Mouse (Mus musculus): ENCODE results near the gene BC025920. TPM values are rescaled to one million over a fixed set of nuclear protein-coding genes. Genes with fewer than 3 reads are reported as not detected.

Gene BC025920
- 2.9 and 6.0 TPM in 2 replicates for total RNA-seq (2015; ENCODE audit: low replicate concordance)
- 2.0 and 8.8 TPM in 2 replicates for total RNA-seq (2017; ENCODE audit: low replicate concordance)

DNA sequence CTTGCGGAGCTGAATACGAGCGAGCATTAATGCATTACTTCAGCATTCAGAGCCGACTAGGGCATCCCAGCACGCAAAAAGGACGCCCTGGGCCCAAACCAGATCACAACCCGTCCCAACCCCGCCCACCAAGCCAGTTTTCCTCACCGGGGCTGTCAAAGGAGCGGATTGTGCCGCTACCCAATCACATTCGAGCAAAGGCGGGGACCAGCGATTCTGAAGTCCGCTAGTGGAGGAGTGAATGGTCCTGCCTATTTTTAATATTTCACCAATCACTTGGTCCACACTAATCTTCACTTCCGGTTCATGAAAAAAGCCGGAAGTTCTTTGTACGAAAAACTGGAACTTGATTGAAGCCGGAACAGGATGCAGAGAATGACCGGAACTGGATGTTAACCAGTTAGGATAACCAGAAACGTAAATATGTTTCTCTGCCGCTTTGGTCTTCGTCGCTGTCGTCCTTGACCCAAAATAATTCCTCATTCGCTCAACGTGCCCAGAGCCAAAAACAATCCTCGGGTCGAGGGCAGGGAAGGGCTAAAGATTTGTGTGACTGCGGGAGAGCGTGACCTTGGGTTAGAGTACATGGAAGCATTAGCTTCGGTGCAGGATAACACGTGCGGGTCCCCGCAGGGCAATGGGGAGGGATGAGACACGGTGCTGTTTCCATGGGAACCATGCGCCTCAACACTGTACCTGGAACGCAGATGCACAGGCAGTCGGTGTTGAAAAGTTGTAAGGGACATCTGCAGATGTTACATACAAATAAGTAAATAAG lies at the start of gene BC025920:
TSS of gene BC025920 (plus strand) at position 297 of the 778 bp plus-strand sequence.
- ATAC-seq (replicated peaks; ENCODE audit: low FRiP score, poor library complexity, severe bottlenecking): peak; percentile 94

DNA sequence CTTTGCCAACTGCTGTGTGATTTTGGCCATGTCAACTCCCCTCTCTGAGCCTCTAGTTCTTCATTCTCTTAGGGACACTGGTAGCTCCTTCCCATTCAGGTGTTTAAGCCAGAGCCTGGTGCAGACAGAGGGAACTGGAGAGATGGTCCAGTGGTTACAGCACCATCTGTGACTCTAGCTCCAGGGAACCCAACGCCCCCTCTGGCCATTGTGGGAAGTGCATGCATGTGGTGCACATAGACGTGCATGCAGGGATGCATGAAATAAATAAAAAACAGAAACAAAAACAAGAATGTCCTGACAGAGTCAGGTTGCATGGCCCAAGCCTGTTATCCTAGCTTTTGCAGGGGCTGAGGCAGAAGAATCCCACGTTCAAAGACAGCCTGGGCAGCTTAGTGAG lies 49.8 kb upstream of the BC025920 start:
- no peak for ATAC-seq (replicated peaks; ENCODE audit: low FRiP score, poor library complexity, severe bottlenecking)

DNA sequence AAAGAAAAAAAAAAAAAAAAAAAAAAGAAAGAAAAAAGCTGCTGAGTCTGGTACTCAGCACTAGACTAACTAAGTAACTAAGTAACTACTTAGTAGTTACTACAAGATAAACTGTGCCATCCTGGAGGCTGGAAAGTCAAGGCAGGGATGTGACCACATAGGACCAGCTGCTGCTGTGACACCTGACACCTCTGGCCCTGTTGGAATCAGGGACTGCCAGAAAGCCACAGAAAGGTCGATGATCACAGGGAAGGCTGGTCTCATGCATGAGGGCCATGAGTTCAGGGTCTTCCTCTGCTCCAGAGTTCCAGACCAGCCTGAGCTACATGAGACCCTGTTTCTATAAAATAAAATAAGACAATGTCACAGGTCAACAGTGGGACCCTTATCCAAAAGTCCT lies 48.6 kb upstream of the BC025920 start:
- no peak for ATAC-seq (replicated peaks; ENCODE audit: low FRiP score, poor library complexity, severe bottlenecking)

DNA sequence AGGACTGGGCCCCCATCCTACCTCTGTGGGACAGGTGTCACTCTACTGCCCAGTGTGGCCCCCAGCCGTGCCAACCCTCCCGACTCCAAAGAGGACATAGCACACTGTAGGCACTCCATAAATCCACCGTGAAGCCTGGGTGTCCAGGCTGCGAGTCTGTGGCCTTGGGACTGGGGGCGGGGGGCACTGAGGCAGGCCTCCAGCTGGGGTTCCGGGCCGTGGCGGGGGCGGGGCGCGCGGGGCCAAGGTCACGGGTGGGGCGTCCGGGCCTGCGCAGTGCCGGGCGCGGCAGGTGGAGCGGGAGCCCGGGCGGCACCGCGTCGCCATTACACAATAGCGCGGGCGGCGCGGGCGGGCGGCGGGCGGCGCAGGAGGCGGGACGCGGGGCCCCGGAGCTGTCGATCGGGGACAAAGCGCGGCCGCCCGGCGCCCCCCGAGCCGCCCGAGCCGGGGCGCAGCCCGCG lies 46.9 kb upstream of the BC025920 start, which contains the start of gene Aes:
TSS of gene Aes (plus strand) at position 326 of the 464 bp plus-strand sequence.
- peak; percentile 41 for ATAC-seq (replicated peaks; ENCODE audit: low FRiP score, poor library complexity, severe bottlenecking)

DNA sequence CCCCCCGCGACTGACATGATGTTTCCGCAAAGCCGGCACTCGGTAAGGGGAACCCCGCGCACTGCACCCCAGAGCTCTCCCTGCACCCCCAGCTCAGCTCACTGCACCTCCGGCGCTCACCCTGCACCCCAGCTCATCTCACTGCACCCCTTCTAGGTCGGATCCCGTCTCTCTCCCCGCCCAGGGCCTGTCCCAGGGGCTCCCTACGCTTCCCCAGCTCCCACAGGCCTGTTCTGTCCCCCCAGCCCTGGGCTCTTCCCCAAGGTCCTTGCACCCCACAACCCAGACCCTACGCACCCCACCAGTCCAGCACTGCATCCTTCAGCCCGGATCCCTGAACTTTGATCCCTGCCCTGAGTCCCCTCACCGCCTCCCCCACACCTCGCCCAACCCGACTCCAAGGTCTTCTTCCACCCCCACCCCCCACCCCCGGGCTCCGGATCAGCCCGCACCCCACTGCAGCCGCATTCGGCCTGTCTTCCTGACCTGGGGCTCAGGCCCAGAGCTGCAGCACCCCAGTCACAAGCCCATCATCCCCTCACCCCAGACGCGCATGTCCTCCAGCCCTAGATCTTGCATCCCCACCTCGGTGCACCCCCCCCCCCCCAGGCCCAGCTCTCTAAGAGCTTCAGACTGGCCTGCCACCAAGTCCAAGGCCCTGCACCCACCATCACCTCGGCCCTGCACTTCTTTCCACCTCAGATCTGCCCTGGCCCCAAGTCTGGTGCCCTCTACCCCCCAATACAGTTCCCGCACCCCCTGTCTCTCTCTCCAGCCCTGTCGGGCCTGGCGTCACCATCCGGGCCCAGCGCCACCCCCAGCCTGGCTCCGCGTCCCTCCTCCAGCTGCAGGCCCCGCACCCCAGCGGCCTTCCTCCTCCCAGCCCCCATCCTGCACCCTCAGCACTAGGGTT lies 46.2 kb upstream of the BC025920 start:
- peak; percentile 26; the same call in 1 of the 2 replicates for ATAC-seq (replicated peaks; ENCODE audit: low FRiP score, poor library complexity, severe bottlenecking)

DNA sequence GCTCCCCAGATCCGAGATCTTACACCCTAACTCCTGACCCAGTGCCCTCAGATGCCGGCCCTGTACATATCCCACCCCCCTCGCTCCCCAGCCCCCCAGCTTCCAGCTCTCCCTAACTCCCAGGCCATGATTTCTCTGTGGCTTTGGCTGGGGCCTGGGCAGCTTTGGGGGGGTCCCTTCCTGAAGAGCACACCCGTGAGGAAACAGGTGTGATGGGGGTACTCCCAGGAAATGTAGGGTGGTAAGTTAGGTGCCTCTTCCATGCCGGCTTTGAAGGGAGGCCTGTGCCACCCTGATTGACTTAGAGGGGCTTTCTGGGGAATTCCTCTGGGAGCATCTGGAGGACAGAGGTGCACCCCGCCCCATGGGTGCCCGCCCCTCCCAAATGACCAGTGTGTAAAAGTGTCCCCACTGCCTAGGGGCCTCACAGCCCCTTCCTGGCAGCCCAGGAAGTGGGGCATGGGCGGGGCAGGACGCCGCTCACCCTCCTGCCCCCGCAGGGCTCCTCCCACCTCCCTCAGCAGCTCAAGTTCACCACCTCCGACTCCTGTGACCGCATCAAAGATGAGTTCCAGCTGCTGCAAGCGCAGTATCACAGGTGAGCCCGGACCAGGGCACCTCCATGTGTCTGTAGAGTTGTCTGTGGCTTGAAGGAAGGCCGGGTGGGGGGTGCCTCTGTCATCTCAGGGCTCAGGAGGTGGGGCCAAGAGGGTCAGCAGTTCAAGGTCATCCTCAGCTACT lies 45.2 kb upstream of the BC025920 start:
- peak; percentile 35; the same call in 1 of the 2 replicates for ATAC-seq (replicated peaks; ENCODE audit: low FRiP score, poor library complexity, severe bottlenecking)

DNA sequence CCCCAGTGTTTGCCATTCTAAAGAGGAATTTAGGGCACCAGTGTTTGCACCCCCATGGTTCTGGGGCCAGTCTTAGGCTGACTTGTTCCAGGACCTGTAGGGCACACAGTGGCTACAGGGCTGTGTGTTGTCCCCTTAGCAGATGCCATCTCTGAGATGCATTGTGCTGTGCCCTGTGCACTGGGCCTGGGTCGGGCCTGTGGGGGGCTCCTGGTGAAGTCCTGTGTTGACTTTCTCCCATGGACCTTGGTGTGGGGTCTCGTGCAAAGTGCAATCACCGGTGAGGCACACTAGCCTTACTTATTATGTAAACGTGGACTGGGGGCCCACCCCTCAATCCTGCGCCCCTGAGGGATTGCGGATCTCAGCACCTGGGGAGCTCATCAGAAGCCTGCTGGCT lies 43.7 kb upstream of the BC025920 start:
- no peak for ATAC-seq (replicated peaks; ENCODE audit: low FRiP score, poor library complexity, severe bottlenecking)

DNA sequence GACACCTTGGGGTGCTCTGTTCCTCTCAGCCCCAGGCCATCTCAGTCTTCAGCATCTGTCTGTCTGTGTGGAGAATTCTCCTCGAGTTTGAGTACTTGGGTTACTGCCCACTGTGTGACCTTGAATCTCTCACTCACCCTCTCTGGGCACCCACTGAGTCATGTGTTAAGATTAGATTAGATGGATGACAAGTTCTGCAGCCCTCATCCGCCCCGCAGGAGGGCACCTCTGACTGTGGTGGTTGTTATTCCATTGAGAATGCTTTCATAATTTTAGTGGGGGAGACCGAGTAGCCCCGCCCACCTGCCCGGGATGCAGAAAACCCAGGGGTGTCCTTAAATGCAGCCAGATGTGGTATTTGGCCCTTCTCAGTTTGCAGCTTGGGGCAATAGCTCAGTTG lies 42.6 kb upstream of the BC025920 start:
- no peak for ATAC-seq (replicated peaks; ENCODE audit: low FRiP score, poor library complexity, severe bottlenecking)

DNA sequence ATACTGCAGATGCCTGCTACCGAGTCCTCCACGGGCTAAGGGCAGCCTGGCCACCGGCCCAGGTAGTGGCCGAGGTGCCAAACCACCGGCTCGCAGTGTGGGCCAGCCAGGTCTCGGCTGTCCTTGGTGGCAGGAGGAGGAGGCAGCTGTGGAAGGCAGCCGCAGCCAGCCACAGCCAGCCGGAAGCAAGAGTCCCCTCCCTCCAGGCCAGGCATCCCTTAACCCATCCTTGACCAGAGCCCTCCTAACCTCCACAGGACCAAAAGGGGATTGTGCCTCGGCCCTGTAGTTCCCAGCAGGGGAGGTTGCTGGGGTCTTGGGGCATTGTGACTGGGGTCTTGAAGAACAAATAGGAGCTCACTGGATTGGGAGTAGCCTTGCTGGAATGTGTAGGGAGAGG lies 41.9 kb upstream of the BC025920 start:
- no peak for ATAC-seq (replicated peaks; ENCODE audit: low FRiP score, poor library complexity, severe bottlenecking)

DNA sequence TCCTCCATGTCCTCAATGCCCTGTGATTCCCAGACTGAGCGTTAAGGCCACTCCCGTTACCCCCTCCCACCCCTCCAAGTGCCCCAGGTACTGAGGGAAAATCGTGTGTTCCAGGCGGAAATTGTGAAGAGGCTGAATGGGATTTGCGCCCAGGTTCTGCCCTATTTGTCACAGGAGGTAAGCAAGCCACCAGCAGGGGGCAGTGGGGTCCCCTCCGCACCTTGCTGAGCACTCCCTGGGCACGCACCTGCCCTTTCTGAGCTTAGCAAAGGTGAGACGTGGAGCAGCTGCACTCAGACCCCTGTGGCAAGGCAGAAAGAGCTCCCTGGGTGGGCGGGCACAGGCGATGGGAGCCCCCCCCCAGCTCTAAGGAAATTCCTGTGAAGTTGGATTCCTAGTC lies 41.3 kb upstream of the BC025920 start:
- ATAC-seq (replicated peaks; ENCODE audit: low FRiP score, poor library complexity, severe bottlenecking): 0 out of 2 replicates have a peak, but pooled peaks have one; percentile 32

DNA sequence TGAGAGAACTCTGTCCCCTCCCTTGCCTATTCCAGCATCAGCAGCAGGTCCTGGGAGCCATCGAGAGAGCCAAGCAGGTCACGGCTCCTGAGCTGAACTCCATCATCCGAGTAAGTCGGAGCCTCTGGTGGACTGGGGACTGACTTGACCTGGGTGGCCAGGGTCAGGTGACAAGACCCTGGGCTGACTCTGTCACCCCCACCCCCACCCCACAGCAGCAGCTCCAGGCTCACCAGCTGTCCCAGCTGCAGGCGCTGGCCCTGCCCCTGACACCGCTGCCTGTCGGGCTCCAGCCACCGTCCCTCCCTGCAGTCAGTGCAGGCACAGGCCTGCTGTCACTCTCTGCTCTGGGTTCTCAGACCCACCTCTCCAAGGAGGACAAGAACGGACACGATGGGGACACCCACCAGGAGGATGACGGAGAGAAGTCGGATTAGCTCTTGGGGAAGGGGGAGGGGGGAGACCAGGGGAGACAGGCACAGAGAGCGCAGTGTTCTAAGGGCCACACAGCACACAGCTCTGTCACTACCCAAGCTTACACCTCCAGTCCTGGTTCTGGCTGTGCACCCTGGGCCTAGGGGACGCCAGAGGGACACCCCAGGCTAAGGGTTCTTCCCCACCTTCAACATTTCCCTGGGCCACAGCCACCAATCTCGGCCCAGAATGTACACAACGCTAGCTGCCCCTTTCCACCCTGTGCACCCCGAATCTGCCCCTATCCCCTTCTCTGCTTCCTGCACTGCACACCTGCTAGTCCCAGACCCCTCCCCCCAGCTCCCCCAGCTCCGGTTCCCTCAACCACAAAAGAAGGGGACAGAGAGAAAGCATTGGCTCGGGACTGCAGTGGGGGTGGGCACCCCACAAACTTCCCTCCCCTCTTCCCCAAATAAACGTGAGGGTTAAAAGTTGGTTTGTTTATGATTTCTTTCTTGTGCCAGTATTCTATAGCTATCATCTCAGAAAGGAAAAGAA lies 40.5 kb upstream of the BC025920 start:
- no peak for ATAC-seq (replicated peaks; ENCODE audit: low FRiP score, poor library complexity, severe bottlenecking)

DNA sequence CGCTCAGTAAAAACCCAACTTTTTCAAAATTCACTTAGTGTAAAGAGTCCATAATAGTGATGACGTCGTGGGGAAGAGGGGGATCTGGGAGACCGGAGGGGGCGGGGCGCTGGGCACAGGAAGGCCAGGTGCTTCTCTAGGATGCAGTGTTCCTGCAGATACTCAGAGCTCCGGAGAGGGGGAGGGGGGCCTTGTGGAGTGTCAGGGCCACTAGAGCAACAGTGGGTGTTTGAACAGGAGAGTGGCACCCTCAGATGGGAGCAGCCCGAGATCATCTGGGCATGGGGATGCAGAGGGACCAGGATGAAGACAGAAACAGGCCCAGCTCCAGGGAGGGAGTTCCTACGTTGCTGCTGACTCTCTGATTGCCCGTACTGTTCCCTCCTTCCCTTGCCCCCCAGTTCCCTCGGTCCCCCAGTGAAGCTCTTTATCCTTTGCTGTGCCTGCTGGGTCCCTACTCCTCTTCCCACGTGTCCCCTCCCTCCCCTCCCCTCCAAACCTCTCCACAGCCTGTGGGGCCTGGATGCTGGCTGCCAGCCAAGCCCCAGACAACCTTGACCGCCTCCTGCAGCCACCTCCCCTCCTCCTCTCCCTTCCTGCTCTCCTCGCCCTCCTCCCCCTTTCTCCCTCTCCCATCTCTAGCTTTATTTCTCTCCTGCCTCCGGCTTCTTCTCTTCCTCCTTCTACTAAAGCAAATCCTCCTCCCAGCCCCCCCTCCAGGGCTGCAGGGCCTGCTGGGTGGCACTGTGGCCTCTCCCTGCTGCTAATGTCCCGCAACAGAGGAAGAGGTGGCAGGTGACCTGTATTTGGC lies 37.5 kb upstream of the BC025920 start:
- ATAC-seq (replicated peaks; ENCODE audit: low FRiP score, poor library complexity, severe bottlenecking): no peak

DNA sequence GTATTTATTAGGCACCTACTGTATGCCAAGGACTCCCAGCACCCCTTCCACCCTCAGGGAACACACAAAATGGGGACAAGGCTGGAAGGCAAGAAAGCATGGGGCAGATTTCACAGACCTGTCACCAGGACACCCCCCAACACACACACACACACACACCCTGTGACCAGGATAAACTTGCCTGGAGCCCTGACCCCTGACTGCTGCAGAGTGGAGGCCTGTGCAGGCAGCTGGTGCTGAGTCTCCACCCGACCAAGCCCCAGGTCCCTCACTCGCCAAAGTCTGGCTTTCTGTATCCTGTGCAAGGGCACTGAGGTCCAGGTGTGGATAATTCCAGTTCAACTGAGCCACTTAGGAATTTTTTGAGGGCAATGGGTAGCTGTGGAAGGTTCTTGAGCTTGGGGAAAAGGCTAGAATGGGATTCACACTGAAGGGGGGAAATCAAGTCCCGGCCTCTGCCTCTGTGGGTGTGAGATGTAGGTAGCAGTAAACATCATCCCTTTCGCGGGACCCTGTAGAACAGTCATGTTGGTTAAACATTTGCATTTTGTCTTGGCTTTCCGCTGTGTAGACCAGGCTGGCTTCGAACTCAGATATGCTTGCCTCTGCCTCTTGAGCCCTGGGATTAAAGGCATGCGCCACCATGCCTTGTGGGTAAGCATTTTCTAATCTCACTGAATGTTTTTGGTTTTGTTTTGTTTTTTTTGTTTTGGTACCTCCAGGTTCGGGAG lies 36.4 kb upstream of the BC025920 start:
- no peak for ATAC-seq (replicated peaks; ENCODE audit: low FRiP score, poor library complexity, severe bottlenecking)

DNA sequence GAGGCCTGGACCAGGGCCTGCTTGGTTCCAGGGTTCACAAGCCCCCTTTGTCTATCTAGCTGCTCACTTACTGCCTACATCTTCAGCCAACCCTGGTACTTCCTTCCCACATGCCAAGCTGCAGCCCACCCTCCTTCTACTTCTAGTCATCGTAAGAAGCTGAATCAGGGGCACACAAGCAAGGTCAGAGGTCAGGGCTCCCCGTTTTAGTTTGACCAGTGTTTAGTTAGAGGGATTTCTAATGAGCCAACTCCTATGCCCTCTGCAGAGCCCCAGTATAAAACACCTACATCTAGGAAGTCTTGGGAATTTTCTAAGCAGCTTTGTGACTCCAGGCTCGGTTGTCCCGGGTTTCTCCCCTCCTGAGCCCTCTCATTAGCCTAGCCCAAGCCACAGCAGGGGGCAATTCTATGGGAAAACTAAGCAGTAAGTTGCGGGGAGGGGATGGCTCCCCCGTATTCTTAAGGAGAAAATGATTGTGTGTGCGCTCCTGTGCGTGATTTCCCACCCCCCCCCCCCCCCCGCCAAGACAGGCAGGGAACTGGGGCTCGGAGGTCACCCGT lies 35.8 kb upstream of the BC025920 start:
- ATAC-seq (replicated peaks; ENCODE audit: low FRiP score, poor library complexity, severe bottlenecking): no peak

DNA sequence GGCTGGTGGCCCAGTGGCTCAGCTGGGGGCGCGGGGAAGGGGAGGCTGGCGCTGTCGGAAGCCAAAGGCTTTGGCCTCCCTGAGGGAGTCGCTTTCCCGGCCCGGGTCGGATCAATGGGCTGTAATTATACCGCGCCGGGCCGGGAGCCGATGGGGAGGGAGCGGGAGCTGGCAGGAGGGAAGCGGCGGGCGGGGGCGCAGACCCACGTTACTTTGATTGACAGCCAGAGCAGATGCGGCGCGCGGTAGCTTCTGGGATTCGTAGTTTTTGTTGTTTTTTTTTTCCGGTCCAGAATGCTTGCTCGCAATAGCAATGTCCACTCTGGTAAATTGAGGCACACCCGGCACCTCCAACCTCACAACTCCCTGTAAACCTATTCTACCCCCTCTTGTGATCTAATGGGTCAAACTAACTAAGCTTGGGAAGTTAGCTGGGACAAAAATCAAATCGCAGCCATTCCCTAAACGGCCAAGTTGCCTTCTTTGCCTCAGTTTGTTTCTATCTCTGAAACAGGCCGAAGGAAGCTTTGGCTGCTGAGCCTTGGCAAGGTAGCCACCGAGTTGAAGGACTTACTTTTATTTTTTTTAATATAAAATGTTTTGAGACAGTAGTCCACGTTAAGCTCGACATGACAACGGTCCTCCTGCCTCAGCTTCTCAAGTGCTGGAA lies 35.1 kb upstream of the BC025920 start:
- peak; percentile 38; the same call in 1 of the 2 replicates for ATAC-seq (replicated peaks; ENCODE audit: low FRiP score, poor library complexity, severe bottlenecking)

DNA sequence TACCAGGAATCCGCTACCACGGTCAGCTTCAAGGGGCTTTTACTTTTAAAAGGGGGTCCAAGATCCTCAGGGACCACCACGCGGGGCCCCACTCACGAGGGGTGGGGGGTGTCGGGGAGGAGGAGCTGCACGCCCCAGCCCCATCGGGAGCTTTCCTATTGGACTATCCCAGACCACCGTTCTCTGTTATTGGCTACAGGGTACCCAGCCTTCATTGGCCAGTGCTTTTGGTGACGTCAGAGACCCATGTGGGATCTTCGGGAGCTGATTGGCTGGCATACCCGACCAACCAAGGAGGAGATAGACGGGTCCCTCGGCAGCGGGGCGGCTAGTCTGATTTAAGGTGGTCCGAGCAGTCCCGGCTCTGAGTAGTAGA lies 34.6 kb upstream of the BC025920 start:
- ATAC-seq (replicated peaks; ENCODE audit: low FRiP score, poor library complexity, severe bottlenecking): peak; percentile 96
